Mouse (Mus musculus) kidney, postnatal 36 days (tissue): ENCODE results near the gene Ubfd1.

ENCODE experiments used
- DNase-seq, 2 experiments: peaks; one replicate each; pipeline ENCODE4 v3.0.0; 2021 to 2022; ENCODE audit warnings: mixed read lengths in 2 of 2

Ubfd1 gene

DNA sequence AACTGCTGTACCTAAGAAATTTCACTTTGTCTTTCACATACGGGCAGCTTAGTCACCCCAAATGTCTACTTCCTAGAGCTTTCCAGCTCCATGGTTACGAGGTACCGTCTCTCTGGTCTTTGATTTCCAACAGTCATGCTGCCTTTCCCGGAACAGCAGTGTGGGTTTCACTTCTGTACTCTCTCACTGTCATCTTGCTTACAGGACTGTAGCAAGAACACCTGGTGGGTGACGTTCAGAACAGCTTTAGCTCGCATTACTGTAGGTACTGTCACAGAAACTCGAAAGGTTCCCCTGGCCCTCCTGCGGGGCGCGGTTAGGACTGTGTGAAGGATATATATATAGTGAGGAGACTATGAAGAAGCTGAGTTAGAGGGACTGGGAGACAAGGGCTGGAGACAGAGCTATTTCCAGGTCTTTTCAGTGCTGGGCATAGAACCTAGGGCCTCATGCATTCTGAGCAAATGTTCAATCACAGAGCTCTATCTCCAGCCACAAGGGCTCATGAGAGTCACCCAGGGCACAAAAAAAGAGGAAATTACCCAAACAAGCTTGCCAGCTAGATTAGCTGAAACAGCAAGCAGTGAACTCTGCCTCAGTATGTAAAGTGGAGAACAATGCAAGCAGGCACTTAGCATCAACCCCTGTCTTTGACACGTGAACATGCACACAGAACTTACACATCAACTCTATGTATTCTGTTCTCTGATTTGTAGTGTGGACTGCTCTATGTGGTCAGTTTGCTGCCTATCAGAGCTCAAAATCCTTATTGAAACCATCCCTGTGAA is 20.4 kb downstream of the Ubfd1 start:
- DNase-seq: no peak

DNA sequence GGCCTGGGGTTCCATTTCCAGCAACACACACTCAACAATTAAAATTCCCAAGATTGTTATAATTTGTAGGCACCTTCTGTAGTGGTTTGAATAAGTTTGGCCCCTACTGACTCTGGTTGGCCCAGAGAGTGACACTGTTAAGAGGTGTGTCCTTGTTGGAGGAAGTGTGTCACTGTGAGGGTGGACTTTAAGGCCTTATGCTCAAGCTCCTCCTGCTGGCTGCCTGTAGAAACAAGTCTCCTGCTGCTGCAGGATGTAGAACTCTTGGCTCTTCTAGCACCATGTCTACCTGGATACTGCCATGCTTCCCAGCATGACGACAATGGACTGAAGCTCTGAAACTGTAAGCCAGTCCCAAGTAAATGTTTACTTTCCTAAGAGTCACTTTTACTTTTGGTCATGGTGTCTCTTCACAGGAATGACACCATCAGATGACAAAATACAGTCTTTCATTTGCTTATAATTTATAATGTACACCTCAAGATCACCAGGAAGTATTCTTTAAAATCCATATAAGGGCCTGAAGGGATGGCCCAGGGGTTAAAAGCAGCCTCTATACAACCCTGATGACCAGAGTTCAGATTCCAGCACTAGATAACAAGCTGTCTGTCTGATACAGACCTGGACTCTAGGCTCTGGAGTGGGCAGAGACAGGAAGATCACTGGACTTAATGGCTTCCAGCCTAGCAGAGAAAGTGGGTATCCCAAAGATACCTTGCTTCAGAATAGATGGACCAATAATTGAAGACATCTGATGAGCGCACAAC is 27.8 kb downstream of the Ubfd1 start:
- DNase-seq: peak in 1 of 2 experiments; percentile 21

DNA sequence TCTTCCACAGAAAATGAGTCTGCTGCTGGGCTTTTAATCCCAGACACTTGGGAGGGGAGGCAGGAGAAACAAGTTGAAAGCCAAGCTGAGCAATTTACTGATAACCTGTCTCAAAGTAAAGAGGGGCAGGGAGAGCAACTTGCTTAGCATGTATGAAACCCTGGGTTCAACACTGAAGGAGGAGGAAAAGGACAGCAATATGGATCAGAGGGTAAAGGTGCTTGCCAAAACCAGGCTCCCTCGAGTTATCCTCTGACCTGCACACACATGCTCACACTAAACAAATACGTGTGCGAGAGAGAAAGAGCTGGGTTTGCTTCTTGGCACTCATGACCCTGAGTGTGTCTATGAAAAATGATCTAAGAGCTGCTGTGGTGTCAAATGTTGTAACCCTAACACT is 31.0 kb downstream of the Ubfd1 start:
- no peak for DNase-seq

DNA sequence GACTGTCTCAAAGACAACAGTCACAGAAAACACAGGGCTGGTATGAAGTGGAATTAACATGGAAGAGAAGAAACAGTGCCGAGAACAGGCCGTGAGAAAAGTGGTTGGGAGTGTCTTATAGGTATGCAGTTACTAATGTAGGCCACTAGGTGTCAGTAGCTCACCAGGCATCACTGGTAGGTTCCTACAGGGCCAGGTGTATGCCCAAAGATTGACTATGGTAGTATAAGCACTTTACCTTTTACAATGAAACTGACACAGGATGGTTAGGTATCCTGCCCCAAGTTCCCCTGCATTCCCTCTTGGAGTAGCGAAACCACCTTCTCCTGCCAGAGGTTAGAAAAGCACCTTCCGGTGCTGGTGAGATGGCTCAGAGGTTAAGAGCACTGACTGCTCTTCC is 32.2 kb downstream of the Ubfd1 start:
- DNase-seq: peak; percentile 62 to 63

DNA sequence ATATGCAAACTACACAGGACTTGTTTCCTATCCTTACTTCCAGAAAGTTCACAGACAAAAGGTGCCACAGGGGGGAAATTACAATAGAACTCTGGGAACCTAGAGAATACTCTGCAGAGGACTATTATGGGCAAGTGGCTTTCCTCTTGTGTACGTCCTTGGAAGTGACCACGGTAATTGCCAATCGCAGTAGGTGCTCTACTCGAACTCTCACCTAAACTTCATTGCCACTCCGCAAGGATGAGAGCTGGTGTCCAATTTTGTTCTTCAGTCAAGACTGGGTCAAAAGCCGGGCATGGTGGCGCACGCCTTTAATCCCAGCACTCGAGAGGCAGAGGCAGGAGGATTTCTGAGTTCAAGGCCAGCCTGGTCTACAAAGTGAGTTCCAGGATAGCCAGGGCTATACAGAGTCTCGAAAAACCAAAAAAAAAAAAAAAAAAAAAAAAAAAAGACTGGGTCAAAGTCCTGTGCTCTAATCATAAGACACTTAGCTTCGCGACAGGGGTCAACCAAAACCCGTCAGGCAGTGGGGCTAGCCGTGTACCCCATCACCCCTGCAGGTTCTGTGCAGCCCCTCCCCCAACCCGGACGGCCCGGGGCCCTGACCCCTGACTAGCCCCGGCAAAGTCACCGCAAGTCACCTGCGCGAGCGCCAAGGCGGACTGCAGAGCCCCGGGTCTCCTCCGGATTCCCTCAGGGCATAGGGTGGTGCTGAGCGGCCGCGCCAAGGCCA is 34.2 kb downstream of the Ubfd1 start:
- DNase-seq: peak in 1 of 2 experiments; percentile 79

DNA sequence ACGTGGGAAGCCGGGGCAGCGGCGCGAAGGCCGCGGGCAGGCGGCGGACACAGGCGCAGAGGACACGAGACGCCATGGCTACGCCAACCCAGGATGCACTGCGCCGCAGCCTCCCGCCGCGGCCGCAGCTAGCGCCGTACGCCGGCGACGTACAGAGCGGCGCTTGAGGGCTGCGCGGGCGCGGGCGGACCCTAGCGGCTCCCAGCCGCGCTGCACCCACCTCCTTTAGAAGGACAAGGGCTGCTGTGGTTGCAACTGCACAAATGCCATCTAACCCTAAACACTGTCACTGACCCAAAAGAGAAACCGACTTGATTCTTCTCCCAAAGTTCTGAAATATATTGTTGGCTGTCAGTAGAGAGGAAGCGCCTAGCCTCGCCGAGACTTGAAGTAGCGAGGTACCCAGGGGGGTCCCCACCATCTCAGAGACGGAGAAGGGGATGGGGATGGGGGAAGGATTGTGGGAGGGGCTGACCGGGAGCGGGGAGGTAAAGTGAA is 34.8 kb downstream of the Ubfd1 start, which contains the start of gene Ndufab1:
Ndufab1 (minus strand) TSS at position 140 of the 498 bp plus-strand sequence.
- DNase-seq: peak; percentile 87 to 94

DNA sequence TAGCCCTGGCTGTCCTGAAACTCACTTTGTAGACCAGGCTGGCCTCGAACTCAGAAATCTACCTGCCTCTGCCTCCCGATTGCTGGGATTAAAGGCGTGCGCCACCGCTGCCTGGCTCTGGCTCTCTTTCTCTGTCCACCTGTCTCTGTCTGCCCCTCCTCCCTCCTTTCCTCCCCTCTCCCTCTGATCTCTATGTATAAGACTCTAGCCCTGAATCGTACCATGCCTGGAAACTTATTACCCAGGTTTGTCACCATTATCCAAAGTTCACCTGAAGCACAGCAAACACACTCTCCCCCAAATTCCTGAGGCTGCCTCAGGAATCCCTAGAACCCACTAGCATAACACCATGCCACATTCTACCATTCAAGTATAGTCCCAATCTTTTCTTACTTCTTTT is 41.2 kb downstream of the Ubfd1 start:
- peak; percentile 27 to 43 for DNase-seq

DNA sequence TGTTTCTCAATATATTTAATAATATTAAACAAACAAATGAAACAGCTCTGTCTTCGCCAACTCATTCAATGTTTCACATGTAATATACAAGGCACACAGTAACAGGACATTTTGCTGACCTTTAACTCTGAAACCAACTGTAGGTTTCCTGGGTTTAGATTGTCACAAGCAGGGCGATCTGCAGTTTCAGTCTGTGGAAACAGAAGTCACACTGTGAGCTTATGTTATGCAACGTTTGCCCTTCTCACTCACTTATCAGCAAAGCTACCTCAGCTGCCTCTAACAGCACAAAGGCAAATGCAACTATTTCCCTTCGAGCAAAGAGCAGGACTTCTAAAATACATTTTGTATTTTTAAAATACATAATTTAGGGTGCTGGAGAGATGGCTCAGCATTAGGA is 56.5 kb downstream of the Ubfd1 start:
- no peak for DNase-seq

DNA sequence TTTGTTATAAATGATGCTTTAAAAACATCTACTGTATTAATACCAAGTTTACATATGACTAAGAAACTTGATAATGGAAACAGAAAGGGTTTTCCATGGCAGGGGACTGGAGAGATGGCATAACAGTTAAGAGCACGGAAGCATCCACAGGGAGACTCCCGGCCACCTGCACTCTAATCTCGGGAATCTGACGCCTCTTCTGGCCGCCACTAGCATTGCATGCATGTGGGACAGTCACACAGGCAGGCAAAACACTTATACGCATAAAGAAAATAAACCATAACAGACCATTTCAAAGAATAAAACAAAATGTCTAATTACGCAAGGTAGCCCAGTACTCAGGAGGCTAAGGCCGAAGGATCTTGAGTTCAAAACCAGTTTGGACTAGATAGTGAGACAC is 58.7 kb downstream of the Ubfd1 start:
- DNase-seq: peak in 1 of 2 experiments; percentile 24

DNA sequence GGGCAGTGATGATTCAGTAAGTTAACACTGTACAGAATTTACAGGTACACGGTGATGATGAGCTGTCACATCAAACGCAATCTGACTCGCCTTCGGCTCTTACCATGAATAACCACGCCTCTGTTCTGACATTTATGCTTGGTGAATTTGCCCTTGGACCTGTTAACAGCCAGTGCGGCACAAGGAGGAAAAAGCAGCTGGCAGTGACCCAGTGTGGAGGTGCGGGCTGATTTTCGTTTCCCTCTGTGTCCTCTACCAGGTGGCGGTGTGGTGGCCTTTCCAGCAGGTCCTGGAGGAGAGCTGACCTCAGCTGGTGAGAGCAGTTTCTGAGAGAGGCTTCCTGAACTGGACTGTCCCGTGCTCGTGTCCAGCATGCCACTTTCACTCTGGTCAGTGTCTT is 60.0 kb downstream of the Ubfd1 start:
- peak in 1 of 2 experiments; percentile 73 for DNase-seq
